Mouse (Mus musculus): ENCODE data around the gene Mpst. TPM values are rescaled to one million over a fixed set of nuclear protein-coding genes. Genes with fewer than 3 reads are reported as not detected.

Gene Mpst
- polyA plus RNA-seq, 1 experiment from 2014 or later: 3.2 TPM

GRCm38 (mm10) chr15:78401921-78402320 is 4.3 kb upstream of the Mpst start:
- 58% methylated on average over 4 of the region's 4 CpGs for WGBS
- Histone ChIP-seq H3K4me2 (replicated peaks; ENCODE audit: low read depth) (no peak overlapping the region), H3K9ac (ENCODE audit: low read depth, low read length) (no peak overlapping the region), H3K4me3 (ENCODE audit: low read depth, low read length) (no peak overlapping the region), H3K27ac (ENCODE audit: low read depth, low read length) (no peak overlapping the region), H3K36me3 (ENCODE audit: control insufficient read depth, insufficient read depth) (no peaks in the 10 kb centered on the region), H3K9me3 (ENCODE audit: control insufficient read depth) (no peaks in the 10 kb centered on the region), H3K4me1 (replicated peaks; ENCODE audit: control insufficient read depth, insufficient read depth, low read length) (peaks cover 8% of the 10 kb centered on the region), H3K27me3 (replicated peaks; ENCODE audit: control insufficient read depth, insufficient read depth, low read length) (0 out of 2 replicates have a peak, but pooled peaks cover 7% of the 10 kb centered on the region)
- TF ChIP-seq CTCF (IDR thresholded peaks at IDR 0.05; ENCODE audit: low read depth): no peak
- no peak for ATAC-seq

- Histone ChIP-seq H3K27me3 (replicated peaks; ENCODE audit: control insufficient read depth, insufficient read depth, low read length) (0 out of 2 replicates have a peak, but pooled peaks cover 7% of the 10 kb centered on the region), H3K4me1 (replicated peaks; ENCODE audit: control insufficient read depth, insufficient read depth, low read length) (peaks cover 8% of the 10 kb centered on the region), H3K9me3 (ENCODE audit: control insufficient read depth) (no peaks in the 10 kb centered on the region), H3K36me3 (ENCODE audit: control insufficient read depth, insufficient read depth) (no peaks in the 10 kb centered on the region), H3K27ac (ENCODE audit: low read depth, low read length) (no peak overlapping the region), H3K4me3 (ENCODE audit: low read depth, low read length) (no peak overlapping the region), H3K9ac (ENCODE audit: low read depth, low read length) (no peak overlapping the region), H3K4me2 (replicated peaks; ENCODE audit: low read depth) (no peak overlapping the region; the same call in 1 of the 2 replicates)
- 71% methylated on average over 7 of the region's 7 CpGs for WGBS
- no peak for TF ChIP-seq CTCF (IDR thresholded peaks at IDR 0.05; ENCODE audit: low read depth)
- ATAC-seq: no peak
Measured at GRCm38 (mm10) chr15:78402423-78402822, 3.8 kb upstream of the Mpst start.

- ATAC-seq: no peak
- Histone ChIP-seq H3K4me1 (replicated peaks; ENCODE audit: control insufficient read depth, insufficient read depth, low read length) (peaks cover 8% of the 10 kb centered on the region), H3K4me3 (ENCODE audit: low read depth, low read length) (no peak overlapping the region), H3K27ac (ENCODE audit: low read depth, low read length) (no peak overlapping the region), H3K9me3 (ENCODE audit: control insufficient read depth) (no peaks in the 10 kb centered on the region), H3K36me3 (ENCODE audit: control insufficient read depth, insufficient read depth) (no peaks in the 10 kb centered on the region), H3K27me3 (replicated peaks; ENCODE audit: control insufficient read depth, insufficient read depth, low read length) (0 out of 2 replicates have a peak, but pooled peaks cover under 1% of the 10 kb centered on the region), H3K4me2 (replicated peaks; ENCODE audit: low read depth) (peak overlapping the region; percentile 28), H3K9ac (ENCODE audit: low read depth, low read length) (no peak overlapping the region)
- TF ChIP-seq CTCF (IDR thresholded peaks at IDR 0.05; ENCODE audit: low read depth): no peak
- 21% methylated on average over 3 of the region's 3 CpGs for WGBS
Measured at GRCm38 (mm10) chr15:78403301-78403741, 2.9 kb upstream of the Mpst start.

- no peak overlapping the region for H3K4me3 ChIP-seq (ENCODE audit: low read depth, low read length)
- TF ChIP-seq CTCF (IDR thresholded peaks at IDR 0.05; ENCODE audit: low read depth): no peak
- H3K4me1 ChIP-seq (replicated peaks; ENCODE audit: control insufficient read depth, insufficient read depth, low read length): peaks cover 9% of the 10 kb centered on the region
- no peaks in the 10 kb centered on the region for H3K36me3 ChIP-seq (ENCODE audit: control insufficient read depth, insufficient read depth)
- no peaks in the 10 kb centered on the region for H3K9me3 ChIP-seq (ENCODE audit: control insufficient read depth)
- H3K9ac ChIP-seq (ENCODE audit: low read depth, low read length): no peak overlapping the region
- no peak for ATAC-seq
- no peaks in the 10 kb centered on the region for H3K27me3 ChIP-seq (replicated peaks; ENCODE audit: control insufficient read depth, insufficient read depth, low read length)
- WGBS: 75% methylated on average over 1 of the region's 1 CpGs
- peak overlapping the region; percentile 28 for H3K4me2 ChIP-seq (replicated peaks; ENCODE audit: low read depth)
- no peak overlapping the region for H3K27ac ChIP-seq (ENCODE audit: low read depth, low read length)
Measured at GRCm38 (mm10) chr15:78403896-78404295, 2.3 kb upstream of the Mpst start.

- Histone ChIP-seq H3K36me3 (ENCODE audit: control insufficient read depth, insufficient read depth) (no peaks in the 10 kb centered on the region), H3K4me1 (replicated peaks; ENCODE audit: control insufficient read depth, insufficient read depth, low read length) (peaks cover 11% of the 10 kb centered on the region), H3K4me3 (ENCODE audit: low read depth, low read length) (peak overlapping the region; percentile 62), H3K9ac (ENCODE audit: low read depth, low read length) (no peak overlapping the region), H3K4me2 (replicated peaks; ENCODE audit: low read depth) (peak overlapping the region; percentile 85), H3K27me3 (replicated peaks; ENCODE audit: control insufficient read depth, insufficient read depth, low read length) (no peaks in the 10 kb centered on the region), H3K9me3 (ENCODE audit: control insufficient read depth) (no peaks in the 10 kb centered on the region), H3K27ac (ENCODE audit: low read depth, low read length) (peak overlapping the region; percentile 92; the same call in 1 of the 2 replicates)
- TF ChIP-seq CTCF (IDR thresholded peaks at IDR 0.05; ENCODE audit: low read depth): no peak
- no peak for ATAC-seq
- WGBS: 61% methylated on average over 11 of the region's 11 CpGs
Measured at GRCm38 (mm10) chr15:78405098-78405497, 1.1 kb upstream of the Mpst start.

- H3K27ac ChIP-seq (ENCODE audit: low read depth, low read length): peak within 1 kb of the TSS; percentile 92
- H3K4me2 ChIP-seq (replicated peaks; ENCODE audit: low read depth): peak within 1 kb of the TSS; percentile 85
- ATAC-seq: peak; percentile 81
- peak within 1 kb of the TSS; percentile 79 for H3K9ac ChIP-seq (ENCODE audit: low read depth, low read length)
- H3K36me3 ChIP-seq (ENCODE audit: control insufficient read depth, insufficient read depth): no peaks in the 10 kb centered on the region
- peaks cover 11% of the 10 kb centered on the region for H3K4me1 ChIP-seq (replicated peaks; ENCODE audit: control insufficient read depth, insufficient read depth, low read length)
- WGBS: 3% methylated on average over 34 of the region's 34 CpGs
- TF ChIP-seq CTCF (IDR thresholded peaks at IDR 0.05; ENCODE audit: low read depth): no peak
- peak within 1 kb of the TSS; percentile 62 for H3K4me3 ChIP-seq (ENCODE audit: low read depth, low read length)
- peaks cover 5% of the 10 kb centered on the region for H3K27me3 ChIP-seq (replicated peaks; ENCODE audit: control insufficient read depth, insufficient read depth, low read length)
- H3K9me3 ChIP-seq (ENCODE audit: control insufficient read depth): no peaks in the 10 kb centered on the region
Measured at GRCm38 (mm10) chr15:78405517-78406211, 552 bp upstream of the Mpst start, which contains the start of gene Tst. Tst (minus strand) TSS chr15:78405907.

Measured in intestine, postnatal 0 days (tissue).